Mouse (Mus musculus) bone marrow, adult 2 months (tissue): ENCODE results near the gene Pfas.

Experiments
- CTCF ChIP-seq: fragments of 200-500 bp; IDR thresholded peaks from 2 replicates; pipeline ENCODE4 v1.5.1; 2011; ENCODE audit warnings: low read length, control low read depth; ENCODE audit not compliant: control insufficient read depth, insufficient read depth
- POLR2A ChIP-seq: fragments of 200-500 bp; IDR thresholded peaks from 2 replicates; pipeline ENCODE4 v1.6.1; 2011; ENCODE audit warnings: low read depth, mild to moderate bottlenecking, control low read depth, low read length, borderline replicate concordance; ENCODE audit not compliant: control insufficient read depth

- TF ChIP-seq CTCF: no peak
- TF ChIP-seq POLR2A: no peak
These were observed 27.2 kb upstream of the Pfas start for GRCm38 (mm10) chr11:69035411-69035810.
